Mouse (Mus musculus) erythroblast, embryonic 14.5 days (primary cell): Measurements from ENCODE around the gene Ndufa6.

Experiments used
- GATA1 ChIP-seq: IDR thresholded peaks from 2 replicates; pipeline ENCODE4 v1.6.1; 2012; ENCODE audit warnings: low read length, inconsistent platforms, mixed read lengths
- TAL1 ChIP-seq: IDR thresholded peaks from 3 replicates; pipeline ENCODE4 v1.6.1; 2012; ENCODE audit warnings: low read length, inconsistent platforms, mixed read lengths

GRCm38 (mm10) chr15:82382441-82382840, 28.3 kb upstream of the Ndufa6 start:
- TF ChIP-seq GATA1 (no peak), TAL1 (no peak)
